Mouse (Mus musculus): ENCODE measurements around the gene Olfr622. TPM values are rescaled to one million over a fixed set of nuclear protein-coding genes. Genes with fewer than 3 reads are reported as not detected.

Gene Olfr622
- polyA plus RNA-seq (2012; ENCODE audit: insufficient read depth, insufficient read length, missing spikeins), result not detected in 2 replicates

- H3K4me1 ChIP-seq (ENCODE audit: control insufficient read depth, insufficient read depth, insufficient read length, low read length), result no peaks in the 10 kb centered on the region
Observed at GRCm38 (mm10) chr7:103642602-103643001, at the start of gene Olfr622. Gene Olfr622 (minus strand): TSS chr7:103642702.

DNA sequence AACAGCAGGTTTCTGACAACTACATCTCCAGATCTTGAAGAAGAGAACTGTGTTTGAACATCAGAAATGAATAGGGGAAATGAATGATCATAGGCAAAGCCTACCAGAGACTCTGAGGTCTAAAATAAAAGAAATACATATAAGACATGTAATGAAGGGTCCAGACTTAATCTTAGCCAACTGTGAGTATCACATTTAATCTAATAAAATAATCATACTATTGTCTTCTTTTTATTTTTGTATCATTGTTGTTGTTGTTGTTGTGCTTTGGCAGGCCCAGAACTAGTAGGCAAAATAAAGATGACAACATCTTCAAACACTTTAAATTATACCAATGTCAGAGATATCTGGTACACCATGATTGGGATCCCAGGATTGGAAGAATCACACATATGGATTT, 39.9 kb upstream of the Olfr622 start, which contains the start of gene Olfr625-ps1:
TSS of gene Olfr625-ps1 (plus strand) at position 301 of the 400 bp plus-strand sequence.
- Histone ChIP-seq H3K4me1 (ENCODE audit: control insufficient read depth, insufficient read depth, insufficient read length, low read length) (no peaks in the 10 kb centered on the region), H3K27ac (replicated peaks; ENCODE audit: low read depth, low read length) (no peak within 1 kb of the TSS)

More at GRCm38 (mm10) chr7:103642602-103643001, at the start of gene Olfr622:
- Histone ChIP-seq H3K27ac (replicated peaks; ENCODE audit: low read depth, low read length) (no peak within 1 kb of the TSS), H3K4me3 (ENCODE audit: insufficient read depth, low read depth, low read length) (no peak within 1 kb of the TSS)

DNA sequence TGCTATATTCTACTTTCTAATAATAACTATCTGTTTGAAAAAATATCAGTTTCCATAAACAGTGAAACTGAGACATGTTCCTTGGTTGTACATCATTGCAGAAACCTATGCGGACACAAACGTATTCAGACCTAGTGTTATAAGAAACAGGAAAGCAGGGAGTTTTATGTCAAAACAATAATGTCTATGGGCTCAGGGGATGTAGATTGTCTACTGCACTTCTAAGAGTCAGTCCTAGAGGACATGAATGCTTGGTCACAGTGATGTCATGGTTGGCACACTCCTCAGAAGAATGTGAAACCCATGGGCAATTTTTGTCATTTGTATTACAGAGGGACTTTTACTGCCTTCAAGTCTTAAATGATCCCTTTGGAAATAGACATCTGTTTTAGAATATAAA, 28.6 kb upstream of the Olfr622 start, which contains the start of gene Olfr624:
TSS of gene Olfr624 (minus strand) at position 101 of the 400 bp plus-strand sequence.
- Histone ChIP-seq H3K27ac (replicated peaks; ENCODE audit: low read depth, low read length) (no peak within 1 kb of the TSS), H3K4me1 (ENCODE audit: control insufficient read depth, insufficient read depth, insufficient read length, low read length) (no peaks in the 10 kb centered on the region), H3K4me3 (ENCODE audit: insufficient read depth, low read depth, low read length) (no peak within 1 kb of the TSS)

More for the DNA sequence above, 39.9 kb upstream of the Olfr622 start, which contains the start of gene Olfr625-ps1:
- no peak within 1 kb of the TSS for H3K4me3 ChIP-seq (ENCODE audit: insufficient read depth, low read depth, low read length)

GRCm38 (mm10) chr7:103663598-103663997, 21.1 kb upstream of the Olfr622 start, which contains the start of gene Olfr623:
Gene Olfr623 (minus strand): TSS chr7:103663698.
- no peak within 1 kb of the TSS for H3K4me3 ChIP-seq (ENCODE audit: insufficient read depth, low read depth, low read length)
- no peaks in the 10 kb centered on the region for H3K4me1 ChIP-seq (ENCODE audit: control insufficient read depth, insufficient read depth, insufficient read length, low read length)
- no peak within 1 kb of the TSS for H3K27ac ChIP-seq (replicated peaks; ENCODE audit: low read depth, low read length)

DNA sequence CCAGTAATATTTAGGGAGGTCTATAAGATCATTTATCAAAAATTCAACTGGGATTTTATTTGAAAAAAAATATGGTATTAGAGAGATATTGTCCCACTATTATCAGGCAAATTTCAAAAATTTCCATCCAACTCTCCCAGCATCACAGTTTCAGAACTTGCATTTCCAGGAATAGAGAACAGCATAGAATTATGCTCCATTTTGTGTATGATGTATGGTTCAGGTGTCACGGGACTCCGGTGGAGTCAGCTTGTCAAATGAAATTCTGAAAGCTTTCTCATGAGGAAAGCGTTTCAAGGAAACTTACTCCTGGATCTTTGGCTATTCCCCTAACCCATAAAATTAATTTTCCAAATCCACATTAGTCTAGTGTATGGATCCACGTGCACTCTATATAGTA, 1.6 kb upstream of the Olfr622 start:
- Histone ChIP-seq H3K4me1 (ENCODE audit: control insufficient read depth, insufficient read depth, insufficient read length, low read length) (no peaks in the 10 kb centered on the region), H3K27ac (replicated peaks; ENCODE audit: low read depth, low read length) (no peak overlapping the region), H3K4me3 (ENCODE audit: insufficient read depth, low read depth, low read length) (no peak overlapping the region)

- Histone ChIP-seq H3K4me1 (ENCODE audit: control insufficient read depth, insufficient read depth, insufficient read length, low read length) (no peaks in the 10 kb centered on the region), H3K27ac (replicated peaks; ENCODE audit: low read depth, low read length) (no peak overlapping the region), H3K4me3 (ENCODE audit: insufficient read depth, low read depth, low read length) (no peak overlapping the region)
Observed at GRCm38 (mm10) chr7:103636795-103637194, 5.7 kb downstream of the Olfr622 start.

DNA sequence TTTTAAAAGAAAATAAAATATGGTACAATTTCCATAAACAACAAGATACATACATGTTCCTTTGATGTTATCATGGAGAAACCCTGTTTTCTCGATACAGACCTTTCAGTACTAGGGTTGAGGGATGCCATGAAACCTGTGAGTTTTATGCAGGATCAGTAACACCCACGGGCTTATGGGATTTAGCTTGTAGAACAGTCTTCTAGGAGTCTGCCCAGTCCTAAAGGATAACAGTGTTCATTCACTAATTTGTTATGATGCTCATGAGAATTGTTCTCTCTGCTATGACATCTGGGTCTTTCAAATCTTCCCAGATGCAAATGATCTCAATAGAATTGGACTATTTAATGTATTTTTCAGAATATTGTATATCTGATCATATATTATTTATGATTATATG, 30.1 kb downstream of the Olfr622 start, which contains the start of gene Olfr620:
TSS of gene Olfr620 (minus strand) at position 101 of the 400 bp plus-strand sequence.
- H3K4me3 ChIP-seq (ENCODE audit: insufficient read depth, low read depth, low read length), result no peak within 1 kb of the TSS
- no peak within 1 kb of the TSS for H3K27ac ChIP-seq (replicated peaks; ENCODE audit: low read depth, low read length)
- H3K4me1 ChIP-seq (ENCODE audit: control insufficient read depth, insufficient read depth, insufficient read length, low read length), result no peaks in the 10 kb centered on the region

DNA sequence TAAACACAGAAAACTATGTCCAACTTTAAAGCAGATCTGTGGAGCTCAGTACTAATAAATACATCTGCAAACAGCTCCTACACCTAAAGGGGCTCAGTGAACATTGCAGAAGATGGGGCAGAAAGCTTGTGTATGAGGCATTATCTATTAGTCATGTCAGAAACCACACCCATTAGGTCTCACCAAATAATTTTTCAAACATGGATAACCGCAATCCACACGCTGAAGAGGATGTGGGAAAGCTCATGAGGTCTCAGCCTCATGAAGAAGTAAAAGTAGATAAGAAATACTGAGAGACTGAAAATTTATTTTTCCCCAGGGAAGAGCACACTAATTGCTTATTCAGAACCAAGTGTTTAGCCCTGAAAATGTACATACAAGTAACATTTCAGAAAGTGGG, 35.1 kb downstream of the Olfr622 start:
- Histone ChIP-seq H3K27ac (replicated peaks; ENCODE audit: low read depth, low read length) (no peak overlapping the region), H3K4me1 (ENCODE audit: control insufficient read depth, insufficient read depth, insufficient read length, low read length) (no peaks in the 10 kb centered on the region), H3K4me3 (ENCODE audit: insufficient read depth, low read depth, low read length) (no peak overlapping the region)

- Histone ChIP-seq H3K4me3 (ENCODE audit: insufficient read depth, low read depth, low read length) (no peak within 1 kb of the TSS), H3K4me1 (ENCODE audit: control insufficient read depth, insufficient read depth, insufficient read length, low read length) (no peaks in the 10 kb centered on the region), H3K27ac (replicated peaks; ENCODE audit: low read depth, low read length) (no peak within 1 kb of the TSS)
Observed at GRCm38 (mm10) chr7:103600275-103600674, 42.2 kb downstream of the Olfr622 start, which contains the start of gene Olfr619. Gene Olfr619 (plus strand): TSS chr7:103600575.

- Histone ChIP-seq H3K4me3 (ENCODE audit: insufficient read depth, low read depth, low read length) (no peak within 1 kb of the TSS), H3K4me1 (ENCODE audit: control insufficient read depth, insufficient read depth, insufficient read length, low read length) (no peaks in the 10 kb centered on the region), H3K27ac (replicated peaks; ENCODE audit: low read depth, low read length) (no peak within 1 kb of the TSS)
Observed at GRCm38 (mm10) chr7:103589803-103590202, 52.7 kb downstream of the Olfr622 start, which contains the start of gene Olfr618. Gene Olfr618 (plus strand): TSS chr7:103590103.

Other genes with a start within 250 kb of the Olfr622 start
- not detected in 2 replicates for gene Usp17lc, start 227.6 kb downstream of the Olfr622 start, polyA plus RNA-seq (2012; ENCODE audit: insufficient read depth, insufficient read length, missing spikeins)
- not detected in 2 replicates for gene Olfr605, start 197.3 kb downstream of the Olfr622 start, polyA plus RNA-seq (2012; ENCODE audit: insufficient read depth, insufficient read length, missing spikeins)
- gene Olfr606, start 193.7 kb downstream of the Olfr622 start, polyA plus RNA-seq (2012; ENCODE audit: insufficient read depth, insufficient read length, missing spikeins), result not detected in 2 replicates
- not detected in 2 replicates for gene Olfr607, start 178.6 kb downstream of the Olfr622 start, polyA plus RNA-seq (2012; ENCODE audit: insufficient read depth, insufficient read length, missing spikeins)
- not detected in 2 replicates for gene Olfr608, start 172.8 kb downstream of the Olfr622 start, polyA plus RNA-seq (2012; ENCODE audit: insufficient read depth, insufficient read length, missing spikeins)
- gene Olfr609, start 144.6 kb downstream of the Olfr622 start, polyA plus RNA-seq (2012; ENCODE audit: insufficient read depth, insufficient read length, missing spikeins), result not detected in 2 replicates
- not detected in 2 replicates for gene Olfr610, start 130.6 kb downstream of the Olfr622 start, polyA plus RNA-seq (2012; ENCODE audit: insufficient read depth, insufficient read length, missing spikeins)
- gene Olfr611, start 121.9 kb downstream of the Olfr622 start, polyA plus RNA-seq (2012; ENCODE audit: insufficient read depth, insufficient read length, missing spikeins), result not detected in 2 replicates
- not detected in 2 replicates for gene Olfr612, start 100.0 kb downstream of the Olfr622 start, polyA plus RNA-seq (2012; ENCODE audit: insufficient read depth, insufficient read length, missing spikeins)
- gene Olfr613, start 94.6 kb downstream of the Olfr622 start, polyA plus RNA-seq (2012; ENCODE audit: insufficient read depth, insufficient read length, missing spikeins), result not detected in 2 replicates
- gene Olfr615, start 86.6 kb downstream of the Olfr622 start, polyA plus RNA-seq (2012; ENCODE audit: insufficient read depth, insufficient read length, missing spikeins), result not detected in 2 replicates
- gene Olfr616, start 73.6 kb downstream of the Olfr622 start, polyA plus RNA-seq (2012; ENCODE audit: insufficient read depth, insufficient read length, missing spikeins), result not detected in 2 replicates
- gene Olfr617, start 69.6 kb downstream of the Olfr622 start, polyA plus RNA-seq (2012; ENCODE audit: insufficient read depth, insufficient read length, missing spikeins), result not detected in 2 replicates
- not detected in 2 replicates for gene Olfr618, start 52.6 kb downstream of the Olfr622 start, polyA plus RNA-seq (2012; ENCODE audit: insufficient read depth, insufficient read length, missing spikeins)
- not detected in 2 replicates for gene Olfr619, start 42.1 kb downstream of the Olfr622 start, polyA plus RNA-seq (2012; ENCODE audit: insufficient read depth, insufficient read length, missing spikeins)
- not detected in 2 replicates for gene Olfr620, start 30.2 kb downstream of the Olfr622 start, polyA plus RNA-seq (2012; ENCODE audit: insufficient read depth, insufficient read length, missing spikeins)
- gene Olfr623, start 21.0 kb upstream of the Olfr622 start, polyA plus RNA-seq (2012; ENCODE audit: insufficient read depth, insufficient read length, missing spikeins), result not detected in 2 replicates
- not detected in 2 replicates for gene Olfr624, start 28.5 kb upstream of the Olfr622 start, polyA plus RNA-seq (2012; ENCODE audit: insufficient read depth, insufficient read length, missing spikeins)
- not detected in 2 replicates for gene Olfr625-ps1, start 40.0 kb upstream of the Olfr622 start, polyA plus RNA-seq (2012; ENCODE audit: insufficient read depth, insufficient read length, missing spikeins)
- not detected in 2 replicates for gene Olfr243, start 72.0 kb upstream of the Olfr622 start, polyA plus RNA-seq (2012; ENCODE audit: insufficient read depth, insufficient read length, missing spikeins)
- gene Olfr628, start 87.7 kb upstream of the Olfr622 start, polyA plus RNA-seq (2012; ENCODE audit: insufficient read depth, insufficient read length, missing spikeins), result not detected in 2 replicates
- not detected in 2 replicates for gene Olfr629, start 102.2 kb upstream of the Olfr622 start, polyA plus RNA-seq (2012; ENCODE audit: insufficient read depth, insufficient read length, missing spikeins)
- not detected in 2 replicates for gene Olfr630, start 114.6 kb upstream of the Olfr622 start, polyA plus RNA-seq (2012; ENCODE audit: insufficient read depth, insufficient read length, missing spikeins)
- not detected in 2 replicates for gene Olfr69, start 128.9 kb upstream of the Olfr622 start, polyA plus RNA-seq (2012; ENCODE audit: insufficient read depth, insufficient read length, missing spikeins)
- gene Olfr68, start 137.0 kb upstream of the Olfr622 start, polyA plus RNA-seq (2012; ENCODE audit: insufficient read depth, insufficient read length, missing spikeins), result not detected in 2 replicates
- gene Olfr67, start 149.1 kb upstream of the Olfr622 start, polyA plus RNA-seq (2012; ENCODE audit: insufficient read depth, insufficient read length, missing spikeins), result not detected in 2 replicates
- 87.6 and 749 TPM in 2 replicates for gene Hbb-bt, start 171.3 kb upstream of the Olfr622 start, polyA plus RNA-seq (2012; ENCODE audit: insufficient read depth, insufficient read length, missing spikeins)
- gene Hbb-bs, start 185.4 kb upstream of the Olfr622 start, polyA plus RNA-seq (2012; ENCODE audit: insufficient read depth, insufficient read length, missing spikeins), result 880 and 4,613 TPM in 2 replicates
- gene Hbb-bh2, start 197.8 kb upstream of the Olfr622 start, polyA plus RNA-seq (2012; ENCODE audit: insufficient read depth, insufficient read length, missing spikeins), result not detected in 2 replicates
- not detected in 2 replicates for gene Hbb-bh1, start 200.5 kb upstream of the Olfr622 start, polyA plus RNA-seq (2012; ENCODE audit: insufficient read depth, insufficient read length, missing spikeins)
- gene Hbb-y, start 210.5 kb upstream of the Olfr622 start, polyA plus RNA-seq (2012; ENCODE audit: insufficient read depth, insufficient read length, missing spikeins), result not detected in 2 replicates
- gene Olfr66, start 243.6 kb upstream of the Olfr622 start, polyA plus RNA-seq (2012; ENCODE audit: insufficient read depth, insufficient read length, missing spikeins), result not detected in 2 replicates

Data from brown adipose tissue, adult 24 weeks (tissue).